In genomic region chr17:12586966-12587365, GRCm38 (mm10) we compare ENCODE assay signal across 27 mouse cellular contexts. TPM values are rescaled to one million over a fixed set of nuclear protein-coding genes. Genes with fewer than 3 reads are reported as not detected.
DNase-seq lines count a peak whose midpoint lies in the region; ATAC-seq lines count a peak whose summit lies in the region.
"Had no signal": no experiment of that assay in that cellular context is flagged by ENCODE, and none has a peak within 500 bp of the region (broad histone marks: within the 10 kb centered on the region; RNA-seq: fewer than 3 reads in every experiment).

No protein-coding gene starts in this region.

- H3K4me1 ChIP-seq in kidney, embryonic 15.5 days: peaks cover 32% of the 10 kb centered on the region
- H3K4me1 ChIP-seq: forebrain, embryonic 10.5 days had no signal

- H3K36me3 ChIP-seq in kidney, embryonic 15.5 days: no peaks in the 10 kb centered on the region
- H3K36me3 ChIP-seq: embryonic facial prominence, embryonic 15.5 days; forebrain, embryonic 10.5 days; heart, embryonic 10.5 days; hindbrain, embryonic 12.5 days had no signal

- DNase-seq in kidney, adult 9 months: peak; percentile 44
- DNase-seq in kidney, adult 18-20 months: no peak
- DNase-seq in kidney, postnatal 14 days: peak; percentile 21
- no peak for DNase-seq in adrenal gland, postnatal 25 days
- DNase-seq: adrenal gland, postnatal 14 days; cerebellum, adult 18-20 months; cerebellum, adult 9-11 months; cerebellum, postnatal 36 days; gastrocnemius, adult 2 months; gastrocnemius, postnatal 25 days; heart, postnatal 10 days; heart, postnatal 4 days had no signal

- H3K27ac ChIP-seq in kidney, embryonic 15.5 days: no peak overlapping the region
- H3K27ac ChIP-seq: embryonic facial prominence, embryonic 15.5 days; forebrain, embryonic 10.5 days; gastrocnemius, adult 2 months; heart, embryonic 10.5 days; hindbrain, embryonic 12.5 days had no signal

- H3K27me3 ChIP-seq in kidney, embryonic 15.5 days: no peaks in the 10 kb centered on the region
- H3K27me3 ChIP-seq: embryonic facial prominence, embryonic 15.5 days had no signal

- ATAC-seq in kidney, embryonic 15.5 days (replicated peaks; ENCODE audit: low FRiP score): peak; percentile 40; the same call in 1 of the 2 replicates
- ATAC-seq in megakaryocyte, adult 5-6 weeks (ENCODE audit: poor library complexity, severe bottlenecking): no peak
- ATAC-seq: activated CD4-positive, CD25-positive, alpha-beta regulatory T cell, adult 4 months; forebrain, embryonic 14.5 days; hindbrain, embryonic 16.5 days had no signal

- H3K4me3 ChIP-seq in kidney, embryonic 15.5 days (replicated peaks): no peak overlapping the region
- H3K4me3 ChIP-seq: embryonic facial prominence, embryonic 15.5 days; erythroblast, embryonic 14.5 days; forebrain, embryonic 10.5 days; gastrocnemius, adult 2 months; heart, embryonic 10.5 days; hindbrain, embryonic 12.5 days had no signal

- H3K4me2 ChIP-seq in kidney, embryonic 15.5 days: peak overlapping the region; percentile 17
- H3K4me2 ChIP-seq: embryonic facial prominence, embryonic 15.5 days; hindbrain, embryonic 12.5 days had no signal

- WGBS in kidney, embryonic 15.5 days: 25% methylated on average over 11 of the region's 11 CpGs

- H3K9me3 ChIP-seq in kidney, embryonic 15.5 days (replicated peaks): no peaks in the 10 kb centered on the region
- H3K9me3 ChIP-seq: embryonic facial prominence, embryonic 15.5 days; forebrain, embryonic 10.5 days; heart, embryonic 10.5 days; hindbrain, embryonic 12.5 days had no signal

- H3K9ac ChIP-seq in kidney, embryonic 15.5 days: no peak overlapping the region
- H3K9ac ChIP-seq: embryonic facial prominence, embryonic 15.5 days; hindbrain, embryonic 12.5 days had no signal

RNA-seq across cellular contexts. Expression of gene Slc22a2, which starts 3.0 kb away (rescaled TPM):
- polyA plus RNA-seq in kidney, embryonic 15.5 days (2015; fragmentation: Nextera tagmentation; extraction: Ambion mirVana): 9.6 and 10.3 TPM in 2 replicates
- not detected in 2 replicates for total RNA-seq in megakaryocyte, adult 5-6 weeks (2015)
- total RNA-seq in megakaryocyte, adult 5-6 weeks (2017): not detected in 2 replicates
- 0.27 and 0.43 TPM in 2 replicates for total RNA-seq in adrenal gland, postnatal 25 days (2021)
- total RNA-seq: gastrocnemius, adult 2 months; gastrocnemius, postnatal 25 days; granulocyte monocyte progenitor cell, adult 5-6 weeks; heart, postnatal 4 days; MEL had no signal
- polyA plus RNA-seq: C2C12; embryonic facial prominence, embryonic 11.5 days; erythroblast, embryonic 14.5 days; forebrain, embryonic 10.5 days; heart, embryonic 10.5 days; heart, embryonic 14.5 days had no signal

Comparison
In these comparisons a context has a peak if more than half of its experiments do, and no peak if none do; other contexts are left out.
1. DNase-seq: peak in kidney, adult 9 months (single experiment) and kidney, postnatal 14 days (single experiment); none in kidney, adult 18-20 months (single experiment) and adrenal gland, postnatal 25 days (single experiment).